Mouse (Mus musculus): ENCODE results near the gene Mydgf. TPM values are rescaled to one million over a fixed set of nuclear protein-coding genes. Genes with fewer than 3 reads are reported as not detected.

Mydgf gene
- polyA plus RNA-seq, 1 experiment from 2014 or later = 57.3 TPM

GRCm38 (mm10) chr17:56162231-56162774 is 21.4 kb downstream of the Mydgf start, which contains the start of gene Tnfaip8l1:
Tnfaip8l1 (plus strand) TSS chr17:56162477.
- WGBS = under 1% methylated on average over 30 of the region's 30 CpGs
- Histone ChIP-seq H3K4me1 (peaks cover 24% of the 10 kb centered on the region), H3K4me2 (peak within 1 kb of the TSS; percentile 68), H3K27ac (no peak within 1 kb of the TSS), H3K9ac (peak within 1 kb of the TSS; percentile 55), H3K36me3 (replicated peaks) (no peaks in the 10 kb centered on the region), H3K9me3 (no peaks in the 10 kb centered on the region), H3K4me3 (replicated peaks) (peak within 1 kb of the TSS; percentile 44), H3K27me3 (peaks cover 37% of the 10 kb centered on the region)
- ATAC-seq (ENCODE audit: low FRiP score) = peak; percentile 98

GRCm38 (mm10) chr17:56159729-56160128 is 24.0 kb downstream of the Mydgf start:
- 3% methylated on average over 9 of the region's 9 CpGs for WGBS
- Histone ChIP-seq H3K9ac (no peak overlapping the region), H3K4me1 (peaks cover 16% of the 10 kb centered on the region), H3K4me3 (replicated peaks) (no peak overlapping the region), H3K4me2 (no peak overlapping the region), H3K36me3 (replicated peaks) (no peaks in the 10 kb centered on the region), H3K27me3 (peaks cover 63% of the 10 kb centered on the region), H3K27ac (no peak overlapping the region), H3K9me3 (no peaks in the 10 kb centered on the region)
- ATAC-seq (ENCODE audit: low FRiP score) = no peak

GRCm38 (mm10) chr17:56153643-56154042 is 30.1 kb downstream of the Mydgf start:
- Histone ChIP-seq H3K4me2 (no peak overlapping the region), H3K4me1 (peaks cover 18% of the 10 kb centered on the region), H3K9me3 (no peaks in the 10 kb centered on the region), H3K4me3 (replicated peaks) (no peak overlapping the region), H3K9ac (no peak overlapping the region), H3K36me3 (replicated peaks) (no peaks in the 10 kb centered on the region), H3K27ac (no peak overlapping the region), H3K27me3 (peaks cover 80% of the 10 kb centered on the region)
- WGBS = 41% methylated on average over 9 of the region's 9 CpGs
- peak; percentile 72 for ATAC-seq (ENCODE audit: low FRiP score)

- 36% methylated on average over 2 of the region's 2 CpGs for WGBS
- Histone ChIP-seq H3K4me1 (peaks cover 31% of the 10 kb centered on the region), H3K4me2 (no peak overlapping the region), H3K36me3 (replicated peaks) (no peaks in the 10 kb centered on the region), H3K9ac (no peak overlapping the region), H3K9me3 (no peaks in the 10 kb centered on the region), H3K27ac (no peak overlapping the region), H3K4me3 (replicated peaks) (no peak overlapping the region), H3K27me3 (peaks cover 81% of the 10 kb centered on the region)
- ATAC-seq (ENCODE audit: low FRiP score) = no peak
Measured at GRCm38 (mm10) chr17:56149897-56150296, 33.8 kb downstream of the Mydgf start.

GRCm38 (mm10) chr17:56148790-56149618 is 34.7 kb downstream of the Mydgf start:
- no peaks in the 10 kb centered on the region for H3K9me3 ChIP-seq

GRCm38 (mm10) chr17:56148280-56148679 is 35.4 kb downstream of the Mydgf start:
- 16% methylated on average over 9 of the region's 9 CpGs for WGBS
- ATAC-seq (ENCODE audit: low FRiP score) = no peak
- Histone ChIP-seq H3K9me3 (no peaks in the 10 kb centered on the region), H3K4me2 (peak overlapping the region; percentile 47), H3K4me3 (replicated peaks) (0 out of 2 replicates have a peak overlapping the region, but pooled peaks have one; percentile 28), H3K9ac (no peak overlapping the region), H3K27me3 (peaks cover 84% of the 10 kb centered on the region), H3K27ac (no peak overlapping the region), H3K36me3 (replicated peaks) (no peaks in the 10 kb centered on the region), H3K4me1 (peaks cover 22% of the 10 kb centered on the region)

More at GRCm38 (mm10) chr17:56148790-56149618, 34.7 kb downstream of the Mydgf start:
- Histone ChIP-seq H3K4me3 (replicated peaks) (peak overlapping the region; percentile 28), H3K36me3 (replicated peaks) (no peaks in the 10 kb centered on the region), H3K4me2 (peak overlapping the region; percentile 47), H3K4me1 (peaks cover 29% of the 10 kb centered on the region), H3K9ac (peak overlapping the region; percentile 41; the same call in 1 of the 2 replicates), H3K27me3 (peaks cover 79% of the 10 kb centered on the region), H3K27ac (no peak overlapping the region)
- ATAC-seq (ENCODE audit: low FRiP score) = peak; percentile 37
- 2% methylated on average over 29 of the region's 30 CpGs for WGBS

- Histone ChIP-seq H3K4me2 (no peak overlapping the region), H3K27ac (no peak overlapping the region), H3K4me1 (peaks cover 29% of the 10 kb centered on the region), H3K27me3 (peaks cover 93% of the 10 kb centered on the region), H3K9me3 (no peaks in the 10 kb centered on the region), H3K36me3 (replicated peaks) (no peaks in the 10 kb centered on the region), H3K9ac (no peak overlapping the region), H3K4me3 (replicated peaks) (no peak overlapping the region)
- 71% methylated on average over 12 of the region's 12 CpGs for WGBS
- ATAC-seq (ENCODE audit: low FRiP score) = no peak
Measured at GRCm38 (mm10) chr17:56147420-56147819, 36.3 kb downstream of the Mydgf start.

- H3K9ac ChIP-seq = no peak overlapping the region
- H3K27me3 ChIP-seq = peaks cover 97% of the 10 kb centered on the region
- H3K27ac ChIP-seq = no peak overlapping the region
- no peak overlapping the region for H3K4me2 ChIP-seq
- WGBS = 16% methylated on average over 9 of the region's 9 CpGs
- ATAC-seq (ENCODE audit: low FRiP score) = no peak
- H3K9me3 ChIP-seq = no peaks in the 10 kb centered on the region
- H3K4me3 ChIP-seq (replicated peaks) = no peak overlapping the region
- H3K36me3 ChIP-seq (replicated peaks) = no peaks in the 10 kb centered on the region
- peaks cover 42% of the 10 kb centered on the region for H3K4me1 ChIP-seq
Measured at GRCm38 (mm10) chr17:56146131-56146530, 37.6 kb downstream of the Mydgf start.

GRCm38 (mm10) chr17:56144546-56144945 is 39.2 kb downstream of the Mydgf start:
- Histone ChIP-seq H3K4me1 (peaks cover 49% of the 10 kb centered on the region), H3K36me3 (replicated peaks) (no peaks in the 10 kb centered on the region), H3K9me3 (no peaks in the 10 kb centered on the region), H3K27ac (no peak overlapping the region), H3K4me2 (no peak overlapping the region), H3K27me3 (peaks cover 97% of the 10 kb centered on the region), H3K4me3 (replicated peaks) (no peak overlapping the region), H3K9ac (no peak overlapping the region)
- no peak for ATAC-seq (ENCODE audit: low FRiP score)
- 78% methylated on average over 9 of the region's 9 CpGs for WGBS

GRCm38 (mm10) chr17:56141702-56142605 is 41.8 kb downstream of the Mydgf start:
- Histone ChIP-seq H3K27ac (peak overlapping the region; percentile 21; the same call in 1 of the 2 replicates), H3K4me1 (peaks cover 50% of the 10 kb centered on the region), H3K27me3 (peaks cover 97% of the 10 kb centered on the region), H3K4me3 (replicated peaks) (peak overlapping the region; percentile 41), H3K36me3 (replicated peaks) (no peaks in the 10 kb centered on the region), H3K4me2 (peak overlapping the region; percentile 56), H3K9ac (peak overlapping the region; percentile 27), H3K9me3 (no peaks in the 10 kb centered on the region)
- WGBS = under 1% methylated on average over 38 of the region's 47 CpGs
- peak; percentile 59 for ATAC-seq (ENCODE audit: low FRiP score)

- Histone ChIP-seq H3K9ac (peak within 1 kb of the TSS; percentile 74), H3K4me2 (peak within 1 kb of the TSS; percentile 96), H3K9me3 (no peaks in the 10 kb centered on the region), H3K4me3 (replicated peaks) (peak within 1 kb of the TSS; percentile 78), H3K27ac (peak within 1 kb of the TSS; percentile 50), H3K27me3 (peaks cover 93% of the 10 kb centered on the region), H3K36me3 (replicated peaks) (no peaks in the 10 kb centered on the region), H3K4me1 (peaks cover 40% of the 10 kb centered on the region)
- ATAC-seq (ENCODE audit: low FRiP score) = peak; percentile 24
- WGBS = 2% methylated on average over 59 of the region's 79 CpGs
Measured at GRCm38 (mm10) chr17:56139858-56140595, 43.7 kb downstream of the Mydgf start, which contains the start of gene Sema6b. Sema6b (minus strand) TSS chr17:56140343.

Data from forebrain, embryonic 12.5 days (tissue).